Mouse (Mus musculus) adipocyte (in vitro differentiated cells): ENCODE results near the gene Usp22.

Source experiments
- DNase-seq: peaks from one replicate; pipeline ENCODE4 v3.0.0-alpha.2; 2016; ENCODE audit warnings: low spot score

The Usp22 gene

GRCm38 (mm10) chr11:61102397-61103339 is 72.2 kb downstream of the Usp22 start:
- DNase-seq = no peak
